Mouse (Mus musculus): ENCODE results near the gene Gsx2. TPM values are rescaled to one million over a fixed set of nuclear protein-coding genes. Genes with fewer than 3 reads are reported as not detected.

Gene Gsx2
- polyA plus RNA-seq, 1 experiment from 2014 or later = 11.7 TPM

DNA sequence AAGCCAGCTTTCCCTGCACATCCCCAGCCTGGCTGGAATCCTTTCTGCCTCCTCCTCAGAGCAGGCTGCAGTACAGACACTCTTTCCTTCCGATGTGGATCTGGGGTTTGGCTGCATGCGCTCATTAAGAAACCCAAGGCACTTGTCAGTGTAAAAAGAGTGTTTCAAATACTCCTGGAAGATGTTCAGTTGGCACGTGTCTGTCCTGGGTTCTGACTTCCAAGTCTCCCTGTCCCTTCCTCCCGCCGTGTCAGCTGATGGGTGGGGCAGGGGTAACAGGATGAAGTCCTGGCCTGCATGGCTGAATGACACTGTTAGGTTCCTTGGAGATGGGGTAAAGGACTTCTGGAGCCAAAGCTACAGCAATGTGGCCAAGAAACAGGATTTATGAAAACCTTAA lies 46.2 kb downstream of the Gsx2 start:
- H3K4me2 ChIP-seq = no peak overlapping the region
- H3K9me3 ChIP-seq (replicated peaks) = peaks cover 5% of the 10 kb centered on the region; the same call in 1 of the 2 replicates
- H3K9ac ChIP-seq = no peak overlapping the region
- no peak overlapping the region for H3K27ac ChIP-seq
- WGBS = 40% methylated on average over 5 of the region's 5 CpGs
- H3K36me3 ChIP-seq (ENCODE audit: poor library complexity, severe bottlenecking) = no peaks in the 10 kb centered on the region
- H3K27me3 ChIP-seq = 0 out of 2 replicates have a peak, but pooled peaks cover 4% of the 10 kb centered on the region
- ATAC-seq = no peak
- no peaks in the 10 kb centered on the region for H3K4me1 ChIP-seq
- H3K4me3 ChIP-seq = no peak overlapping the region

Other genes starting within 250 kb of the Gsx2 start
- 30.9 and 37.7 TPM in 2 replicates for gene Chic2, start 30.8 kb upstream of the Gsx2 start, polyA plus RNA-seq (2015; fragmentation: Nextera tagmentation; extraction: Ambion mirVana)
- 4.1 and 4.9 TPM in 2 replicates for gene Pdgfra, start 76.7 kb downstream of the Gsx2 start, polyA plus RNA-seq (2015; fragmentation: Nextera tagmentation; extraction: Ambion mirVana)